20 mouse cellular contexts compared by ENCODE assay signal in genomic region chr4:134993526-134994122, GRCm38 (mm10).
DNase-seq lines count a peak whose midpoint lies in the region; ATAC-seq lines count a peak whose summit lies in the region.
"Had no signal": no experiment of that assay in that cellular context is flagged by ENCODE, and none has a peak within 500 bp of the region (broad histone marks: within the 10 kb centered on the region; RNA-seq: fewer than 3 reads in every experiment).

No protein-coding gene starts in this region.

- H3K27ac ChIP-seq in intestine, embryonic 16.5 days (ENCODE audit: low read length), result no peak overlapping the region
- H3K27ac ChIP-seq: embryonic facial prominence, embryonic 12.5 days; hindbrain, embryonic 12.5 days; limb, embryonic 12.5 days; liver, embryonic 13.5 days had no signal

- H3K9me3 ChIP-seq in megakaryocyte, embryonic 14.5 days, result peaks cover 23% of the 10 kb centered on the region
- H3K9me3 ChIP-seq in intestine, embryonic 16.5 days (ENCODE audit: control insufficient read depth, low read length), result no peaks in the 10 kb centered on the region
- H3K9me3 ChIP-seq: embryonic facial prominence, embryonic 12.5 days; hindbrain, embryonic 12.5 days; limb, embryonic 12.5 days; liver, embryonic 13.5 days had no signal

- H3K4me1 ChIP-seq in megakaryocyte, embryonic 14.5 days, result peaks cover 56% of the 10 kb centered on the region
- peaks cover 12% of the 10 kb centered on the region; the same call in 1 of the 2 replicates for H3K4me1 ChIP-seq in intestine, embryonic 16.5 days (ENCODE audit: control insufficient read depth, insufficient read depth, low read length)
- H3K4me1 ChIP-seq: liver, embryonic 13.5 days had no signal

- H3K4me2 ChIP-seq in intestine, embryonic 16.5 days (ENCODE audit: low read depth, low read length), result no peak overlapping the region
- H3K4me2 ChIP-seq: embryonic facial prominence, embryonic 12.5 days; hindbrain, embryonic 12.5 days; limb, embryonic 12.5 days; liver, embryonic 13.5 days had no signal

- 51% methylated on average over 8 of the region's 8 CpGs for WGBS in intestine, embryonic 16.5 days

- peak overlapping the region; percentile 6 for H3K4me3 ChIP-seq in megakaryocyte, embryonic 14.5 days (replicated peaks)
- no peak overlapping the region for H3K4me3 ChIP-seq in intestine, embryonic 16.5 days (ENCODE audit: low read length)
- H3K4me3 ChIP-seq: embryonic facial prominence, embryonic 12.5 days; hindbrain, embryonic 12.5 days; limb, embryonic 12.5 days; liver, embryonic 13.5 days had no signal

- ATAC-seq in megakaryocyte, adult 5-6 weeks (ENCODE audit: poor library complexity, severe bottlenecking), result no peak
- no peak for ATAC-seq in intestine, embryonic 16.5 days
- ATAC-seq: activated CD4-positive, CD25-positive, alpha-beta regulatory T cell, adult 4 months; inflammation-experienced regulatory T-cells, adult 6 months had no signal

- peaks cover 33% of the 10 kb centered on the region for H3K27me3 ChIP-seq in megakaryocyte, embryonic 14.5 days (replicated peaks)
- H3K27me3 ChIP-seq in intestine, embryonic 16.5 days (replicated peaks; ENCODE audit: control insufficient read depth, insufficient read depth, low read length), result peaks cover 3% of the 10 kb centered on the region; the same call in 1 of the 2 replicates
- H3K27me3 ChIP-seq: embryonic facial prominence, embryonic 12.5 days had no signal

- peaks cover 5% of the 10 kb centered on the region for H3K36me3 ChIP-seq in megakaryocyte, embryonic 14.5 days (replicated peaks; ENCODE audit: low read length)
- H3K36me3 ChIP-seq in intestine, embryonic 16.5 days (ENCODE audit: control insufficient read depth, insufficient read depth, low read length), result no peaks in the 10 kb centered on the region
- H3K36me3 ChIP-seq: embryonic facial prominence, embryonic 12.5 days; hindbrain, embryonic 12.5 days; limb, embryonic 12.5 days; liver, embryonic 13.5 days had no signal

- H3K9ac ChIP-seq in intestine, embryonic 16.5 days (ENCODE audit: low read depth, low read length), result no peak overlapping the region
- H3K9ac ChIP-seq: embryonic facial prominence, embryonic 12.5 days; forebrain, postnatal 0 days; hindbrain, embryonic 12.5 days; limb, embryonic 12.5 days; liver, embryonic 13.5 days had no signal

- DNase-seq in cerebellum, adult 11 months, result peak; percentile 56
- DNase-seq in cerebellum, adult 9-10 months, result peak; percentile 77
- DNase-seq in retina, embryonic 14.5 days (ENCODE audit: low spot score), result peak; percentile 29
- DNase-seq in thymus, postnatal 36 days, result no peak
- DNase-seq: adrenal gland, adult 8-10 months; forebrain, postnatal 0 days; kidney, adult 8-10 months; kidney, postnatal 10 days; liver, embryonic 13.5 days; lung, adult 2 months; lung, postnatal 14 days; thymus, postnatal 25 days had no signal

Comparison
In these comparisons a context has a peak if more than half of its experiments do, and no peak if none do; other contexts are left out.
1. DNase-seq: peak in cerebellum, adult 11 months (single experiment), cerebellum, adult 9-10 months (single experiment) and retina, embryonic 14.5 days (single experiment); none in thymus, postnatal 36 days (0 of 2).